Mouse (Mus musculus) c-Kit-positive CD71-positive TER-119-negative erythroid progenitor cells, embryonic 14.5 days (primary cell): Measurements from ENCODE around the gene Ube2g1.
"Not testable (repeated sequence)": the region's sequence is repeated elsewhere in the genome, so short reads cannot be mapped to it uniquely, and the experiment has no call there.

Experiments
- DNase-seq: peaks from one replicate; pipeline ENCODE4 v3.0.0-alpha.2; 2013; ENCODE audit warnings: low read depth

Gene Ube2g1

GRCm38 (mm10) chr11:72607469-72608070, 487 bp downstream of the Ube2g1 start:
- DNase-seq, result no peak

- peak; percentile 90 for DNase-seq
These were observed 1.1 kb downstream of the Ube2g1 start for GRCm38 (mm10) chr11:72608071-72608679.

- no peak for DNase-seq
These were observed 2.2 kb downstream of the Ube2g1 start for GRCm38 (mm10) chr11:72609242-72609641.

DNA sequence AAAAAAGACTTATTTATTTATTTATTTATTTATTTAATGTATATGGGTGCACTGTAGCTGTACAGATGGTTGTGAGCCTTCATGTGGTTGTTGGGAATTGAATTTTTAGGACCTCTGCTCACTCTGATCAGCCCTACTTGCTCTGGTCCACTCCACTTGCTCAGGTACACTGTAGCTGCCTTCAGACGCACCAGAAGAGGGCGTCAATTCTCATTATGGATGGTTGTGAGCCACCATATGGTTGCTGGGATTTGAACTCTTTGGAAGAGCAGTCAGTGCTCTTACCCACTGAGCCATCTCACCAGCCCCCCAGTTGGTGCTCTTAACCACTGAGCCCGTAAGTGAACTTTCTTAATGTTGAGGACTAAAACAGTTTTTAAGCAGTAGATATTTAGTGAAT, 7.3 kb downstream of the Ube2g1 start:
- not testable (repeated sequence) for DNase-seq

GRCm38 (mm10) chr11:72615931-72616330, 8.8 kb downstream of the Ube2g1 start:
- no peak for DNase-seq

DNA sequence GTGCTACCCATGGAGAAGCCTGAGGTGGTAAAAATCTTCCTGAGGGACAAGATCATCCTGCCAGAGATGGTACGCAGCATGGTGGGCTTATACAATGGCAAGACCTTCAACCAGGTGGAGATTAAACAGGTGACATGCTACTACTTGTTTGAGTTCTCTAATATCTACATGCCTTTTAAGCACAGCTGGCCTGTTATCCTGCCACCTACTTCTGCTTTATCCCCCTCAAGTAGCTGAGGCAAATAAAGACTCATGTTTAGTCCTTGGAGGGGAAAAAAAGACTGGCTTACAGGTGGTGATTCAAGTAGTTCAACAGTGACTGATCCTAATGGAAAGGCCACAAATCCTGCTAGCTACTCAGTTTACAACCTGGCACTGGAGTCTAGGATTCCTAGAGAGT, 11.4 kb downstream of the Ube2g1 start:
- no peak for DNase-seq

GRCm38 (mm10) chr11:72642730-72643129, 35.6 kb downstream of the Ube2g1 start:
- no peak for DNase-seq

- no peak for DNase-seq
These were observed 38.3 kb downstream of the Ube2g1 start for GRCm38 (mm10) chr11:72645386-72645785.

DNA sequence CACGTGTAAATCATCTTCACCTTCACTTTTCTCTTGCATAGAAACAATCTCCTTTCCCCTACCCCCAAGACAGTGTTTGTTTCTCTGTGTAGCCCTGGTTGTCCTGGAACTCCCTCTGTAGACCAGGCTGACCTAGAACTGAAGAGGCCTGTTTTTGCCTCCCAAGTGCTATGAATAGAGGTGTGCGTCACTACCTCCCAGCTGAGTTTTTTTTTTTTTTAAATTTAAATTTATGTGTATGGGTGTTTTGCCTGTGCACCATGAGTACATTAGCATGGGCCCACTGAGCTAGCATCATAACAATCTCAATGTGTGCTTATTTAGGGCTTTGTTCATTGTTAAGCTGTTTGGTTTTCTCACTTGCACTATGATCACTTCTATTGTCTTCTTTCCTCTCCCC, 43.3 kb downstream of the Ube2g1 start:
- no peak for DNase-seq

GRCm38 (mm10) chr11:72659918-72660317, 52.8 kb downstream of the Ube2g1 start:
- DNase-seq, result no peak

GRCm38 (mm10) chr11:72660359-72660758, 53.3 kb downstream of the Ube2g1 start:
- DNase-seq, result no peak

- DNase-seq, result no peak
These were observed 57.6 kb downstream of the Ube2g1 start for GRCm38 (mm10) chr11:72664641-72665040.

DNA sequence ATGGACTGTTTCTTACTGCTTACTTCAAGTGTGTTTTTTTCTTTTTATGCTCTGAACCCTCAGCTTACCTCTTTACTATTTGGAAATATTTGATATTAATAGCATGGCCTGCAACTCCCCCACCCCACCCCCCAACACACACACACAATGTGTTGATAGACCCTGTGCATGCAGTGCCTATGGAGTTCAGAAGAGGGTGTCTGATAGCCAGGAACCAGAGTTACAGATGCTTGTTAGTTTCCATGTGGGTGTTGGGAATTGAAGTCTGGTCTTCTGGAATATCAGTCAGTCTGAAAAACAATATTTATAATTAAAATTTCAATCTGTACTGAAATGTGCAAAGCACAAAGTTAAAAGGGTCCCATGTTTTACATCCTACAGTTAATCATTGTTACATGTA, 63.6 kb downstream of the Ube2g1 start:
- no peak for DNase-seq

- DNase-seq, result no peak
These were observed 64.4 kb downstream of the Ube2g1 start for GRCm38 (mm10) chr11:72671294-72671988.

- no peak for DNase-seq
These were observed 65.4 kb downstream of the Ube2g1 start for GRCm38 (mm10) chr11:72672438-72672837.

DNA sequence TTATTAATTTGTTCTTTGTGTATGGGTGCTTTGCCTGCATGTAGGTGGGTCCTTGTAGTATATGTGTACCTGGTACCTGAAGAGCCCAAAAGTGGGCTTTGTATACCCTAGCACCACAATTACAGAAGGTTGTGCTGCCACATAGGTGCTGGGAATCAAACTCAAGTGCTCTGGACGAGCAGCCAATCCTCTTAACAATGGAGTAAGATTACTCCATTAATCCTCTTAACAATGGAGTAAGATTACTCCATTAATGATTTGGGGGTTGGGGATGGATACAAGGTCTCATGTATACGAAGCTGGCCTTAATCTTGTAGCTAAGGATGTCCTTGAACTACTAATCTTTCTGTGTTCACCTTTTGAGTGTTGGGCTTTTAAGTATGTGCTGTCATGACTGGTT, 68.2 kb downstream of the Ube2g1 start:
- DNase-seq, result no peak

DNA sequence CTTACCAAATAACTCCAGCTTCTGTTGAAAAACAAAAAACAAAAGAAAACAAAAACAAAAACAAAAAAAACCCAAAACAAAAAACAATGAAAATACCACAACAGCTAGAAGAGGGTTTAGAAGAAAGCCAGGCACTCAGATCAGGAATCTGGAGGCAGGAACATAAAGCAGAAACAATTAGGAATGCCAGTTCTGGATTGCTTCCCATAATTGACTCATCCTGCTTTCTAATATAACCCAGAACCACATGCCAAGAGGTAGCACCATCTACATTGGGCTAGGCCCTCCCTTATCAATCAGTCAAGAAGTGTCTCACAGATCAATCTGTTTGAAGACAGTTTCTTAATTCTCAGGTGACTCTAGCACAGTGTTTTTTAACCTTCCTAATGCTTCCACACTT, 73.6 kb downstream of the Ube2g1 start:
- no peak for DNase-seq

DNA sequence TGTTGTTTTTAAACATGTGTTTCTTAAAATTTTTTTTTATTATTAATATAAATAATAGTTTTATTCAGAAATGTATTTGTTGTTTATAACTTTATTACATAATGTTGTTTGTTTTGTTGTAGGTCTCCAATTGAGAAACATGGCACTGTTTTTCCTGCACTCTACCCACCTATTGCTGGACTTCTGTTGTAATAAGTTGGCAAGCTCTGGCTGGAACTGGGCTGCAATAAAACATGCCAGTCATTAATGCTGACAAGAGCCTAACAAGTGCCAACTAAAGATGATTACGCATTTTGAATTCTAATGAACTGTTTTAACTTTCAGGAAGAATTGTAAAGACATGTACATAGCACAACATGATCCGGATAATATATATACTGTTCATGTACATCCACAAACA, 76.3 kb downstream of the Ube2g1 start:
- DNase-seq, result no peak

DNA sequence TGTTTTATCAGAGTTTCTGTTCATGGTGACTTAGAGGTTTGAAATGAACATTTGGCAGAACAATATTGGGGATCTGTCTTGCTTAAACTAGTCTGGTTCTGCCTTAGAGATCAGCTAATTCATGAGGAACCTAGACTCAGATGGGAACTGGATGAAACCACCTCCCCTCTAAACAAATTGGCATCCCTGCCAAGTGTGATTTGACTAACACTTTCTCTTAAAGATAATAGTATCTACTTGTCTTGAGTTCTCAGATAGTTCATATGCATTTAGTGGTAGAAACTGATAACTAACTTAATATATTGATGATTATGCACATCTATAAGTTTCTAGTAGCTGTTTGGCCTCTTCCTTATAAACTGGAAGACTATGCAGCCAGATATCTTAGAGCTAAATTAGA, 79.6 kb downstream of the Ube2g1 start:
- DNase-seq, result no peak

DNA sequence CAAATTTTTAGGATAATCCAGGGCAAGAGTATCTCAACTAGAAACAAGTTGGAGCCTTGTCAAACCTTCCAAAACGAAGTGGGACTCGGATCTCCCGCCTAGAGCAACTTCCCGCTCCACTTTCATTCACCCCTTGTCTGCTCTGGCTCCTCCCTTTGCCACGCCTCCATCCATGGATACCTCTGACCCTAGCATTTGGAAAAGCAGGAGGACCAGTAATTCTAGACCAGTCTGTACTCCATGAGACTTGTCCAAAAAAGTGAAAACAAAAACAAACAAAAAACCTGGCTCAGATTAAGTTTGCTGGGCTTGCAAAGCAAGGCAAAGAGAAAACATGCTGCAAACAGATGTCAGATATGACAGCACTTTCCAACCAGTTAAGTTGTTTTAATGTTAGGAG, 81.2 kb downstream of the Ube2g1 start:
- no peak for DNase-seq

DNA sequence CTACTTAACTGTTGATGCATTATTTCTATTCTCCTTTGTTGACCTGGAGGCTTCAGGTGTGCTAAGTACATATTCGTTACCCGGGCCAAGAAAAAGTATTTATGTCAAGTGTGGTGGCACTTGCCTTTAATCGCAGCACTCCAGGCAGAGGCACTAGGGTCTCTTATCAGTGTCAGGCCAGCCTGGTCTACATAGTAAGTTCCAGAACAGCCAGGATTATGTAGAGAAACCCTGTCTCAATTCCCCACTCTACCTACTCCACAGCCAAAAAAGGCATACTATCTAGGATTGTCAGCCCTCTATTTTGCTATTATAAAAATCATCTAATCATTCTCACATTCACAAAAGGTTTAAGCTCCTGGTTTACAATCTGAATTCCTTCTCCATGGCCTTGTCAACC, 82.0 kb downstream of the Ube2g1 start:
- DNase-seq, result peak; percentile 78

- peak; percentile 98 for DNase-seq
These were observed 82.7 kb downstream of the Ube2g1 start, which contains the start of gene Ankfy1 for GRCm38 (mm10) chr11:72689551-72690510. Gene Ankfy1 (plus strand): TSS chr11:72690006.
